Mouse (Mus musculus) liver, embryonic 13.5 days (tissue): ENCODE results near the gene Ghr. TPM values are rescaled to one million over a fixed set of nuclear protein-coding genes. Genes with fewer than 3 reads are reported as not detected.

Source experiments
- ATAC-seq: fragments of 200-750 bp; cut with Nextera tagmentation; 2 replicates; pipeline ENCODE4 v1.8.0; 2017; ENCODE audit warnings: low read depth, mild to moderate bottlenecking, moderate number of reproducible peaks, moderate library complexity
- DNase-seq: peaks from one replicate; pipeline ENCODE4 v3.0.0; 2022
- H3K27ac ChIP-seq: fragments of 300-500 bp; sonication (generic); 2 replicates; pipeline ENCODE4 v1.5.1; 2015; ENCODE audit warnings: moderate library complexity, mild to moderate bottlenecking, inconsistent platforms
- H3K27me3 ChIP-seq: fragments of 300-500 bp; sonication (generic); 2 replicates; pipeline ENCODE4 v1.6.1; 2015; ENCODE audit warnings: mild to moderate bottlenecking, inconsistent platforms
- H3K36me3 ChIP-seq: fragments of 300-500 bp; sonication (generic); 2 replicates; pipeline ENCODE4 v1.6.1; 2015; ENCODE audit warnings: mild to moderate bottlenecking, inconsistent platforms
- H3K4me1 ChIP-seq: fragments of 300-500 bp; sonication (generic); replicated peaks from 2 replicates; pipeline ENCODE4 v1.6.1; 2015; ENCODE audit warnings: inconsistent platforms
- H3K4me2 ChIP-seq: fragments of 300-500 bp; sonication (generic); 2 replicates; pipeline ENCODE4 v1.6.1; 2015; ENCODE audit warnings: inconsistent platforms, mild to moderate bottlenecking, moderate library complexity
- H3K4me3 ChIP-seq: fragments of 300-500 bp; sonication (generic); replicated peaks from 2 replicates; pipeline ENCODE4 v1.5.1; 2015; ENCODE audit warnings: mild to moderate bottlenecking, inconsistent platforms
- H3K9ac ChIP-seq: fragments of 300-500 bp; sonication (generic); 2 replicates; pipeline ENCODE4 v1.6.1; 2015; ENCODE audit warnings: mild to moderate bottlenecking, inconsistent platforms
- H3K9me3 ChIP-seq: fragments of 300-500 bp; sonication (generic); replicated peaks from 2 replicates; pipeline ENCODE4 v1.6.1; 2016; ENCODE audit warnings: inconsistent platforms
- WGBS: fragments of 180-500 bp; shearing (Covaris S2); methylation state at CpG from one replicate; pipeline ENCODE4 v1.1.7; 2015; ENCODE audit not compliant: insufficient replicate concordance; 5-methylcytosine and 5-hydroxymethylcytosine counted together
- polyA plus RNA-seq: library from polyadenylated mRNA; unstranded; fragments of >200 nt; fragmentation: Nextera tagmentation; extraction: Ambion mirVana; gene quantifications from 2 replicates; pipeline ENCODE4 v1.2.1, GENCODE M21; 2015

Gene Ghr
- polyA plus RNA-seq, 1 experiment from 2014 or later = 13.1 TPM

DNA sequence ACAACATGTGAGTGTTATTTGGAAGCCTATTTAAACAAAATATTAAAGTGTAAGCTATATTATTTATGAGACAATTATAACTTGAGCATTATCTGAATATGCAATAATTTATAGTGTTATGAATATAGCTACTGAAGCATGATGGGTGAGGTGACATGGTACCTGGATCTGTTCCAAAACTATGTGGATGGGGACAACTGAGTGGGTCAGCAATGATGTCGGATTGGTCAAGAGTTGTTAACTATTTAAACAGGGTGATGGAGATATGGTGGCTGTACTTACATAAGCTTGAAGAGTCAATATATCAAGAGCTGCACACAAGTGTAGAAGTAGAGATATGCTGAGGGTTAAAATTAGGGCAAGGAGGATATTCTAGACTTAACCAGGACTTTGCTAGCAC lies 70.9 kb downstream of the Ghr start:
- ATAC-seq (no peak), DNase-seq (no peak)
- no peak overlapping the region for H3K4me3 ChIP-seq
- H3K4me1 ChIP-seq = no peaks in the 10 kb centered on the region
- 59% methylated on average over 1 of the region's 1 CpGs for WGBS
- H3K4me2 ChIP-seq = no peak overlapping the region
- H3K36me3 ChIP-seq = no peaks in the 10 kb centered on the region
- H3K27me3 ChIP-seq = no peaks in the 10 kb centered on the region
- H3K27ac ChIP-seq = no peak overlapping the region
- no peak overlapping the region for H3K9ac ChIP-seq
- no peaks in the 10 kb centered on the region for H3K9me3 ChIP-seq

DNA sequence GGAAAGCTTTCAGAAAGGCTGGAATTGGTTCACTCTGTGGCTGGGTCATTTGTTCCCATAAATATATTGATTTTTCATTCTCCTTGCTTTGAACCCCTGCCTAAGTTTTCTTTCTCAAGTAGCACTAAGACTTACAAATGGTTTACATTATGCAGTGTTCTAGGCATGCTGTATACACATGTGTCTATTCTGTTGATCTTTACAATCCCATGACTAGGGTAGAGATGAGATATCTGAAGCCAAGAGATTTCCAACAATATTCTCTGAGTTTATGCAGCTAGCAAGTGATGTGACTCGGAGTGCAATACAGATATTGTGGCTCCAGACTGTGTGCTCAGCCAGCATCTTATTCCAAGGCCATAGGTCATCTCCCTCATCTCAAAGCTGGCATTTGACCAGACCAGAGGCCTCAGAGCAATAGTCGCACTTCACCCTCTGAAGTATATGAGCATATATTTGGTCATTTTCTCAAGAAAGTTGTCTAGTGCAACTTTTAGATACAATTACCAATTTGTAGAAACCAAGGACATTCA lies 71.6 kb downstream of the Ghr start:
- Histone ChIP-seq H3K4me1 (no peaks in the 10 kb centered on the region), H3K27ac (no peak overlapping the region), H3K4me2 (no peak overlapping the region), H3K9me3 (no peaks in the 10 kb centered on the region), H3K36me3 (no peaks in the 10 kb centered on the region), H3K27me3 (no peaks in the 10 kb centered on the region), H3K4me3 (no peak overlapping the region), H3K9ac (no peak overlapping the region)
- ATAC-seq = no peak
- WGBS = 66% methylated on average over 2 of the region's 2 CpGs
- DNase-seq = no peak

DNA sequence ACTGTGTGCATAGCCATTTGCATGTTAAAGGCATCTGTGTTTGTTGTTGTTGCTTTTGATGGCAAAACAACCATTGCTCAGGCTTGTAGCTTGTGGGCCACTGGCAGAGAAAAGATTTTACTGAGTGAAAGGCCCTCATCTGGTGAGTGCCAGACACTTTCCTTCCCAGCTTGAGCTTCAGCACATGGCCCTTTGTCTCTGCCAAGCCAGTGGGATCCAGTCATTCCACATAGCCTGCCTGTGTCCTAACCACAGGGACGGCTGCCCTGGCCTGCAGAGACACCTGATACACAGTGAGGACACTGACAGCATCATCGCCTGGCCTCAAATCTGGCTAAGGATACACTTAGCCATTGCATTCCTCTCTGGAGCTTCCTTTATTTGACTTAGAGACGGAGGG lies 74.2 kb downstream of the Ghr start:
- DNase-seq (no peak), ATAC-seq (no peak)
- H3K27ac ChIP-seq = no peak overlapping the region
- H3K4me3 ChIP-seq = no peak overlapping the region
- H3K9ac ChIP-seq = no peak overlapping the region
- no peaks in the 10 kb centered on the region for H3K9me3 ChIP-seq
- no peaks in the 10 kb centered on the region for H3K4me1 ChIP-seq
- no peaks in the 10 kb centered on the region for H3K27me3 ChIP-seq
- H3K36me3 ChIP-seq = no peaks in the 10 kb centered on the region
- H3K4me2 ChIP-seq = no peak overlapping the region
- WGBS = 42% methylated on average over 3 of the region's 3 CpGs

DNA sequence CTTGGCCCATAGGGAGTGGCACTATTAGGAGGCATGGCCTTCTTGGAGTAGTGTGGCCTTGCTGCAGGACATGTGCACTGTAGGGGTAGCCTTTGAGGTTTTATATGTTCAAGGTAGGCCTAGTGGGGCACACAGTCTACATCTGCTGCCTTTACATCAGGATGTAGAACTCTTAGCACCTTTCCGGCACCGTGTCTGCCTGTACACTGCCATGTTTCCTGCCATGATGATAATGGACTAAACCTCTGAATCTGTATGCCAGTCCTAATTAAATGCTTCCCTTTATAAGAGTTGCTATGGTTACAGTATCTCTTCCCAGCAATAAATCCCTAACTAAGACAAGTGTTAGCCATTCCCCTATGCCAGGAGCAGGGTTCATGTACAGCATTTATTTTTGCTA lies 76.0 kb downstream of the Ghr start:
- H3K4me1 ChIP-seq = no peaks in the 10 kb centered on the region
- no peaks in the 10 kb centered on the region for H3K9me3 ChIP-seq
- no peak overlapping the region for H3K4me3 ChIP-seq
- H3K4me2 ChIP-seq = no peak overlapping the region
- WGBS = 81% methylated on average over 2 of the region's 2 CpGs
- no peaks in the 10 kb centered on the region for H3K36me3 ChIP-seq
- no peak overlapping the region for H3K27ac ChIP-seq
- no peaks in the 10 kb centered on the region for H3K27me3 ChIP-seq
- no peak for DNase-seq
- no peak overlapping the region for H3K9ac ChIP-seq
- no peak for ATAC-seq

DNA sequence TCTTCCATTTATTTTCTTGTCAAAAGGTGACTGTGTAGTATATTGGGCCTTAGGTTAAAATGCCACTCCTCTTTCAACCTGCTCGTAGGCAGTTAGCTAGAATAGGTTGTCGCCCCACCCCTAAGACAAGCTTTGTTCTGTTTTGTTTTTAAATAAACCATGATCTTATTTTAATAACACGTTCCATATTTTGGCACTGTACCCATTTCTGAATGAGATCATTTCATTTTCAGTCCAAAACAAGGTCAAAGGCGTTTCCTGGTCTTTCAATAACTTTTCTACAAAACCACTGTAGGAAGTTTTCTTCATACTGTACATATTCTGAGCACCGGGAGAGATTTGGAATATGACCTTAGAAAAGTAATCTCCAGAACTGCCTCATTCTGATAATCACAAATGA lies 78.6 kb downstream of the Ghr start:
- no peak for ATAC-seq
- Histone ChIP-seq H3K4me1 (no peaks in the 10 kb centered on the region), H3K4me2 (no peak overlapping the region), H3K36me3 (no peaks in the 10 kb centered on the region), H3K27me3 (no peaks in the 10 kb centered on the region), H3K4me3 (no peak overlapping the region), H3K27ac (no peak overlapping the region), H3K9ac (no peak overlapping the region), H3K9me3 (no peaks in the 10 kb centered on the region)
- no peak for DNase-seq
- 58% methylated on average over 5 of the region's 5 CpGs for WGBS

DNA sequence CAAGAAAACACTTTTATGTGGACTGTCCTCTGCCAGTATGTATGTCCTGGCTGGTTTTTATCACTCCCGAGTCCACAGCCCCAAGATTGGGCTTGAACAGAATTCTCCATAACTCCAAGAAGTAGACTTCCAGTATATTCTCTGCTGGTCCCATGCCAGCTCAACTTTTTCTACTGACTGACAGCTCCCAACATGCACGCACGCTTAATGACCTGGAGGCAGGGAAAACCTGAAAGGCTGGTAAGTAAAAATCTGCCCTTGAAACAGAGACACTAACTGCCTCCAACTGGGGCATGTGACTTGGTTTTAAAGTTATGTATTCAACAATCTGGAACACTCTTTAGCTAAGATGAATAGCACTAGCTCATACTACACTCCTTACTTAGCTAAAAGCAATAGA lies 81.6 kb downstream of the Ghr start:
- ATAC-seq (no peak), DNase-seq (no peak)
- no peak overlapping the region for H3K4me3 ChIP-seq
- H3K9ac ChIP-seq = no peak overlapping the region
- no peak overlapping the region for H3K4me2 ChIP-seq
- no peaks in the 10 kb centered on the region for H3K36me3 ChIP-seq
- no peaks in the 10 kb centered on the region for H3K4me1 ChIP-seq
- no peak overlapping the region for H3K27ac ChIP-seq
- WGBS = 62% methylated on average over 3 of the region's 3 CpGs
- H3K27me3 ChIP-seq = no peaks in the 10 kb centered on the region
- H3K9me3 ChIP-seq = no peaks in the 10 kb centered on the region

DNA sequence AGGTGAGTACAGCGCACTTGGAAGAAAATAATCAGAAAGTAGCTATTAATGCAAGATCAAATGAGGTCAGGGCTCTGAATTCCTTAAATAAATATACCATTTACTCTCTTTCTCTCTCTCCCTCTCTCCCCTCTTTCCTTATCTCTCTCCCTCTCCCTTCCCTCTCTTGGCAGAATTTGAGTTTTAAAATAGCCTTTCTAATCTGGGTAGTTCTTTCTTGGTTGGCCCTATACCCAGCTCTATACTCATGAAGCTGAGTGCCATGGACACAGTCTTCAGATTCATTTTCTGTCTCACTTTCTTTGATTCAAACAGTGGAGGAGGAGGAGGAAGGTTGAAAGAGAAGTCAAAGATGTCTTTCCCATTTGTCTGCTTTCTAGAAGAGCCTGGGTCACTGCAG lies 84.3 kb downstream of the Ghr start:
- no peaks in the 10 kb centered on the region for H3K27me3 ChIP-seq
- no peak for ATAC-seq
- 74% methylated on average over 1 of the region's 1 CpGs for WGBS
- no peaks in the 10 kb centered on the region for H3K36me3 ChIP-seq
- no peak overlapping the region for H3K9ac ChIP-seq
- H3K27ac ChIP-seq = no peak overlapping the region
- H3K4me2 ChIP-seq = no peak overlapping the region
- no peak for DNase-seq
- H3K4me3 ChIP-seq = no peak overlapping the region
- H3K9me3 ChIP-seq = no peaks in the 10 kb centered on the region
- H3K4me1 ChIP-seq = no peaks in the 10 kb centered on the region

DNA sequence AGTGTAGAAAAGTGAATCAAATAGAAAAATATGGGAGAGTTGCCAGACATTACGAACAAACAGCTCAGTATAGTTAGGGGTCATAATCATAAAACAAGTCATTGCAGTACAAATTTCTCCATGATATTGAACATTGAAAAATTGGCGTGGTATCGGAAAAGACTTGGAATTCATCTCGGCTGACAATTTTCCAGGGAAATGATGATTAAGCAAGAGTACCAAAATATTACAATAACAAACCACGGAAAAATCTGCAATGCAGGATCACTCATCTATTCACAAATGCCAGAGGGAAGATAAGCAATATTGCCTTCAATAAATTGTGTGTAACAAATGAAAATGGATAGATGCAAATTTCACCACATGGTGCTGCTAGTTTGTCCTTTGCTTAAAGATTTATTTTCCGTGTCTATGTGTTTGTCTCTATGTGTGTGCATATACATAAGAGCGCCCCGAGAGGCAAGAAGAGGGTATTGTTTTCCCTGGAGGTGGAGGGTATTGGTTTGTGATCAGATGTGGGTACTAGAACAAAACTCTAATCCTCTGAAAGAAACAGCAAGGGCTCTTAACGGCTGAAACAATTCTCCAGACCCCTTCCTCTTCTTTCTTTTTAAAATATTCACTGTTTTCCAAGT lies 85.2 kb downstream of the Ghr start:
- DNase-seq (no peak), ATAC-seq (no peak)
- Histone ChIP-seq H3K4me2 (no peak overlapping the region), H3K9ac (no peak overlapping the region), H3K27ac (no peak overlapping the region), H3K9me3 (no peaks in the 10 kb centered on the region), H3K27me3 (no peaks in the 10 kb centered on the region), H3K36me3 (no peaks in the 10 kb centered on the region), H3K4me3 (no peak overlapping the region), H3K4me1 (no peaks in the 10 kb centered on the region)
- 66% methylated on average over 9 of the region's 9 CpGs for WGBS

DNA sequence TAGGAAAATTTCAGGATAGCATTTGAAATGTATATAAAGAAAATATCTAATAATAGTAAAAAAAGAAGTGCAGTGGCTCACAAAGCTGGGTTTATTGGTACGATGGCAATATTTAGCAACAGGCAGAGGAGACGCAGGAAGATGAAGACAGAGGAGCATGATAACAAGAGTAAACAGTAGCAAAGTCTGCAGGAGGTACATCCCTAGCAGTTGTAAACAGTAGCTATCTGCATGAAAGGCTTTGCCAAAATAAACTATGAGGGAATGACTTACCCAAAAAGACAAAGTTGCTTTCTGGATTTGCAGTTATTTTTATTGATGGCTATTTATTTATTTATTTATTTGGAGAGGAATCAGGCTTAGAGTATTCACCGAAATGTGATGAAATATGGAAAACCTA lies 92.4 kb downstream of the Ghr start:
- WGBS = 62% methylated on average over 3 of the region's 3 CpGs
- no peaks in the 10 kb centered on the region for H3K27me3 ChIP-seq
- no peak overlapping the region for H3K9ac ChIP-seq
- H3K4me2 ChIP-seq = no peak overlapping the region
- H3K4me3 ChIP-seq = no peak overlapping the region
- no peaks in the 10 kb centered on the region for H3K36me3 ChIP-seq
- DNase-seq (no peak), ATAC-seq (no peak)
- no peaks in the 10 kb centered on the region for H3K9me3 ChIP-seq
- H3K27ac ChIP-seq = no peak overlapping the region
- H3K4me1 ChIP-seq = 0 out of 2 replicates have a peak, but pooled peaks cover 3% of the 10 kb centered on the region

DNA sequence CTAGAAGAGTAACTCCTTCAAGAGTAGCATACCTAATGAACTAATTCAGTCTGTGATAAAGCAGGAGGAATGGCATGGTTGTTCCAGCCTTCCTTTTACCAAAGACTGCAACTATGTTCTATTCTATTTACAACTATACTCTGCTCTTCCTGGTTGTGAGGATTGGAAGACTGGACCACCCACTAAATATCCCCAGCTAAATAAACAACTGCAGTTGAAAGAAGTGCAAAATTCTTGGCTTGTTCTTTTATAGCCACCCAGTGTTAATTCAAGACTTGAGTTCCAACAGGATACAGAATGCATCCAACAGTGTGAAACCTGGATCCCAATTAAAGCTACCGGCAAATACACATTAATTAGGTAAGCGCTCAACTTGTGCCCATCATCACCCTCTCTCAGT lies 93.3 kb downstream of the Ghr start:
- Histone ChIP-seq H3K27me3 (no peaks in the 10 kb centered on the region), H3K9ac (no peak overlapping the region), H3K27ac (no peak overlapping the region), H3K9me3 (no peaks in the 10 kb centered on the region), H3K4me1 (0 out of 2 replicates have a peak, but pooled peaks cover 3% of the 10 kb centered on the region), H3K4me2 (no peak overlapping the region), H3K4me3 (no peak overlapping the region), H3K36me3 (no peaks in the 10 kb centered on the region)
- DNase-seq = no peak
- 80% methylated on average over 2 of the region's 2 CpGs for WGBS
- no peak for ATAC-seq

DNA sequence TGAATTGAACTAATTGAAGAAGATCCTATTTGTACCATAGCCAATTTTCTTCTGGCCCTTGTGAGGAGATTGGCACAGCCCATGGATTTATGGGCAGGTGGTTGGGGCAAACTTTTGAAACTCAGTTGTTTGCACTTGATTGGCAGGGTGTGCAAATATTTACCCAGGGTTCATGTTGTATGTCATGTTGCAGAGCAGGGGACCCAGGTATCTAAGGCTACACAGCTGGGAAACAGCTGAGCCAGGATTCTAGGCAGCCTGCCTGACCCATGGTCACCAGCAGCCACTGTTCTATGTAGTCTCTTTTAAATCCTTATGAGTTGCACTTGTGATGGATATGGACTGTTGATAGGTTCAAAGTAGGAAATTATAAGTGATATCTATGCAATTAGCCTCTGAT lies 94.1 kb downstream of the Ghr start:
- Histone ChIP-seq H3K9me3 (no peaks in the 10 kb centered on the region), H3K4me2 (no peak overlapping the region), H3K9ac (no peak overlapping the region), H3K4me1 (0 out of 2 replicates have a peak, but pooled peaks cover 3% of the 10 kb centered on the region), H3K27ac (no peak overlapping the region), H3K36me3 (no peaks in the 10 kb centered on the region), H3K4me3 (no peak overlapping the region), H3K27me3 (no peaks in the 10 kb centered on the region)
- DNase-seq (no peak), ATAC-seq (no peak)

DNA sequence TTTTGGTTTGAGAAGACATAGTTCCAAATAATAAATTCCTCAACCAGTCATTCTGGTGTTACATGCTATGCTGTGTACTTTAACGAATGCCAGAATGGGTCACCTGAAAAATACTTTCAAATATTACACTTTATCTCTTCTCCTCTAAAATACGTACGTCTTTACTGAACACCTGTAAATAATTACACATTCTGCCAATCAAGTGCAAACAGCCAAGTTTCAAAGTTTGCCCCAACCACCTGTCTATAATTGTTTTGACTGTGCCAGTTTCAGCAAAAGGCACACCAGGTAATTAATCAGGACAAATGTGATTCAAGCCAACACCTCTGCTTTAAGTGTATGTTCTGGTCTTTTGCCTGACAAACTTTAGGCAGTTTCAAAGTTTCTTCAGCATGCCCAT lies 94.7 kb downstream of the Ghr start:
- Histone ChIP-seq H3K4me2 (no peak overlapping the region), H3K9ac (no peak overlapping the region), H3K27me3 (no peaks in the 10 kb centered on the region), H3K4me3 (no peak overlapping the region), H3K36me3 (no peaks in the 10 kb centered on the region), H3K27ac (no peak overlapping the region), H3K9me3 (no peaks in the 10 kb centered on the region), H3K4me1 (0 out of 2 replicates have a peak, but pooled peaks cover 3% of the 10 kb centered on the region)
- 60% methylated on average over 3 of the region's 3 CpGs for WGBS
- no peak for DNase-seq
- ATAC-seq = no peak
